Mouse (Mus musculus): ENCODE results near the gene Spg20. TPM values are rescaled to one million over a fixed set of nuclear protein-coding genes. Genes with fewer than 3 reads are reported as not detected.

Gene Spg20
- polyA plus RNA-seq, 2 experiments: 53.2 to 81.1 TPM

- Histone ChIP-seq H3K27me3 (ENCODE audit: control insufficient read depth, insufficient read depth, low read length) (no peaks in the 10 kb centered on the region), H3K4me3 (replicated peaks; ENCODE audit: low read length) (no peak within 1 kb of the TSS), H3K9ac (ENCODE audit: low read depth, low read length, severe bottlenecking) (no peak within 1 kb of the TSS), H3K4me2 (replicated peaks; ENCODE audit: low read depth, low read length, severe bottlenecking) (no peak within 1 kb of the TSS), H3K4me1 (ENCODE audit: control insufficient read depth, insufficient read depth, low read length) (no peaks in the 10 kb centered on the region), H3K9me3 (ENCODE audit: control insufficient read depth, low read length) (no peaks in the 10 kb centered on the region), H3K36me3 (ENCODE audit: control insufficient read depth, insufficient read depth, low read length) (no peaks in the 10 kb centered on the region), H3K27ac (replicated peaks; ENCODE audit: low read depth, low read length) (no peak within 1 kb of the TSS)
- WGBS: 95% methylated on average over 22 of the region's 22 CpGs
- no peak for TF ChIP-seq POLR2A (IDR thresholded peaks at IDR 0.05; ENCODE audit: borderline replicate concordance, extremely low read depth, insufficient read depth, insufficient read length)
- ATAC-seq (ENCODE audit: low FRiP score, low read depth): no peak
- DNase-seq (ENCODE audit: low spot score): no peak
Measured at GRCm38 (mm10) chr3:55181766-55182165, 69.9 kb downstream of the Spg20 start, which contains the start of gene Sohlh2. Gene Sohlh2 (plus strand): TSS chr3:55182028.

Small RNAs within 50 kb of the gene (microRNA-seq; reads per million reads assigned to microRNA genes)
- gene Gm22029: not detected

Other genes starting within 250 kb of the Spg20 start
- gene Sertm1, start 196.2 kb upstream of the Spg20 start, polyA plus RNA-seq (2012; rRNA removed): 0.53 and 0.65 TPM in 2 replicates
- 0.08 and 0.21 TPM in 2 replicates for gene Sertm1, start 196.2 kb upstream of the Spg20 start, polyA plus RNA-seq (2014; fragmentation: Nextera tagmentation; extraction: Ambion mirVana)
- 2.4 and 2.6 TPM in 2 replicates for gene Ccna1, start 56.6 kb upstream of the Spg20 start, polyA plus RNA-seq (2012; rRNA removed)
- gene Ccna1, start 56.6 kb upstream of the Spg20 start, polyA plus RNA-seq (2014; fragmentation: Nextera tagmentation; extraction: Ambion mirVana): 1.7 and 2.5 TPM in 2 replicates
- 0.10 and 0.11 TPM in 2 replicates for gene Ccdc169, start 25.2 kb downstream of the Spg20 start, polyA plus RNA-seq (2012; rRNA removed)
- 0.07 and 0.25 TPM in 2 replicates for gene Ccdc169, start 25.2 kb downstream of the Spg20 start, polyA plus RNA-seq (2014; fragmentation: Nextera tagmentation; extraction: Ambion mirVana)
- gene Sohlh2, start 69.9 kb downstream of the Spg20 start, polyA plus RNA-seq (2012; rRNA removed): 0.09 and 0.12 TPM in 2 replicates
- not detected in 2 replicates for gene Sohlh2, start 69.9 kb downstream of the Spg20 start, polyA plus RNA-seq (2014; fragmentation: Nextera tagmentation; extraction: Ambion mirVana)
- gene Dclk1, start 130.3 kb downstream of the Spg20 start, polyA plus RNA-seq (2012; rRNA removed): 23.3 and 24.0 TPM in 2 replicates
- gene Dclk1, start 130.3 kb downstream of the Spg20 start, polyA plus RNA-seq (2014; fragmentation: Nextera tagmentation; extraction: Ambion mirVana): 66.2 and 75.7 TPM in 2 replicates

Data from limb, embryonic 14.5 days (tissue).